Mouse (Mus musculus) embryonic facial prominence, embryonic 14.5 days (tissue): ENCODE data around the gene Negr1. TPM values are rescaled to one million over a fixed set of nuclear protein-coding genes. Genes with fewer than 3 reads are reported as not detected.
A peak's percentile ranks its signal among the peaks of the same experiment; 100 is the strongest.

Experiments used
- ATAC-seq: fragments of 200-750 bp; cut with Nextera tagmentation; 2 replicates; pipeline ENCODE4 v1.8.0; 2017; ENCODE audit warnings: low read depth, moderate number of reproducible peaks, moderate TSS enrichment
- DNase-seq: peaks from one replicate; pipeline ENCODE4 v3.0.0-alpha.2; 2015; ENCODE audit warnings: low spot score
- H3K27ac ChIP-seq: fragments of 300-500 bp; sonication (generic); replicated peaks from 2 replicates; pipeline ENCODE4 v1.5.1; 2014; ENCODE audit warnings: low read depth, mild to moderate bottlenecking, low read length, moderate library complexity
- H3K27me3 ChIP-seq: fragments of 300-500 bp; sonication (generic); replicated peaks from 2 replicates; pipeline ENCODE4 v1.6.1; 2014; ENCODE audit warnings: low read length; ENCODE audit not compliant: control insufficient read depth, insufficient read depth
- H3K36me3 ChIP-seq: fragments of 300-500 bp; sonication (generic); 2 replicates; pipeline ENCODE4 v1.6.1; 2014; ENCODE audit warnings: low read length, mixed read lengths; ENCODE audit not compliant: control insufficient read depth, insufficient read depth
- H3K4me1 ChIP-seq: fragments of 300-500 bp; sonication (generic); 2 replicates; pipeline ENCODE4 v1.6.1; 2014; ENCODE audit warnings: antibody characterized with exemption, low read length; ENCODE audit not compliant: control insufficient read depth, insufficient read depth
- H3K4me2 ChIP-seq: fragments of 300-500 bp; sonication (generic); 2 replicates; pipeline ENCODE4 v1.6.1; 2014; ENCODE audit warnings: low read depth, mild to moderate bottlenecking, low read length, moderate library complexity, mixed read lengths
- H3K4me3 ChIP-seq: fragments of 300-500 bp; sonication (generic); 2 replicates; pipeline ENCODE4 v1.5.1; 2014; ENCODE audit warnings: low read depth, mild to moderate bottlenecking, low read length
- H3K9ac ChIP-seq: fragments of 300-500 bp; sonication (generic); 2 replicates; pipeline ENCODE4 v1.6.1; 2014; ENCODE audit warnings: low read depth, mild to moderate bottlenecking, low read length, moderate library complexity, mixed read lengths
- H3K9me3 ChIP-seq: fragments of 300-500 bp; sonication (generic); 2 replicates; pipeline ENCODE4 v1.6.1; 2016; ENCODE audit warnings: low read length; ENCODE audit not compliant: control insufficient read depth
- WGBS: fragments of 180-500 bp; shearing (Covaris S2); extraction: QIAGEN DNeasy Blood & Tissue Kit; methylation state at CpG from one replicate; pipeline ENCODE4 v1.1.7; 2014; 5-methylcytosine and 5-hydroxymethylcytosine counted together
- polyA plus RNA-seq: library from polyadenylated mRNA; unstranded; fragments of >200 nt; fragmentation: Nextera tagmentation; extraction: Ambion mirVana; gene quantifications from 2 replicates; pipeline ENCODE4 v1.2.1, GENCODE M21; 2014

Gene Negr1
- polyA plus RNA-seq, 1 experiment from 2014 or later = 7.6 TPM

- H3K36me3 ChIP-seq = no peaks in the 10 kb centered on the region
- ATAC-seq = no peak
- peak; percentile 23 for DNase-seq
- H3K27me3 ChIP-seq = no peaks in the 10 kb centered on the region
- 58% methylated on average over 2 of the region's 2 CpGs for WGBS
- no peak overlapping the region for H3K27ac ChIP-seq
- H3K4me2 ChIP-seq = no peak overlapping the region
- H3K9ac ChIP-seq = no peak overlapping the region
- no peaks in the 10 kb centered on the region for H3K9me3 ChIP-seq
- H3K4me1 ChIP-seq = no peaks in the 10 kb centered on the region
- H3K4me3 ChIP-seq = no peak overlapping the region
Measured at GRCm38 (mm10) chr3:156848385-156848784, 286.8 kb downstream of the Negr1 start.

GRCm38 (mm10) chr3:156851921-156852320 is 290.3 kb downstream of the Negr1 start:
- Histone ChIP-seq H3K4me3 (no peak overlapping the region), H3K27me3 (no peaks in the 10 kb centered on the region), H3K4me2 (no peak overlapping the region), H3K9ac (no peak overlapping the region), H3K4me1 (no peaks in the 10 kb centered on the region), H3K36me3 (no peaks in the 10 kb centered on the region), H3K9me3 (no peaks in the 10 kb centered on the region), H3K27ac (no peak overlapping the region)
- ATAC-seq (no peak), DNase-seq (no peak)
- 62% methylated on average over 3 of the region's 3 CpGs for WGBS

- Histone ChIP-seq H3K4me3 (no peak overlapping the region), H3K27me3 (no peaks in the 10 kb centered on the region), H3K4me2 (no peak overlapping the region), H3K9ac (no peak overlapping the region), H3K9me3 (no peaks in the 10 kb centered on the region), H3K36me3 (no peaks in the 10 kb centered on the region), H3K27ac (no peak overlapping the region), H3K4me1 (no peaks in the 10 kb centered on the region)
- DNase-seq = peak; percentile 83
- WGBS = 37% methylated on average over 3 of the region's 3 CpGs
- ATAC-seq = peak; percentile 73
Measured at GRCm38 (mm10) chr3:156870239-156870921, 308.8 kb downstream of the Negr1 start.

GRCm38 (mm10) chr3:156870922-156871257 is 309.3 kb downstream of the Negr1 start:
- Histone ChIP-seq H3K4me1 (no peaks in the 10 kb centered on the region), H3K4me2 (no peak overlapping the region), H3K4me3 (no peak overlapping the region), H3K36me3 (no peaks in the 10 kb centered on the region), H3K9ac (no peak overlapping the region), H3K27ac (no peak overlapping the region), H3K27me3 (no peaks in the 10 kb centered on the region), H3K9me3 (no peaks in the 10 kb centered on the region)
- ATAC-seq (peak; percentile 46), DNase-seq (peak; percentile 70)
- WGBS = 37% methylated on average over 2 of the region's 2 CpGs

GRCm38 (mm10) chr3:156871641-156872196 is 310.1 kb downstream of the Negr1 start:
- H3K4me3 ChIP-seq = no peak overlapping the region
- 76% methylated on average over 6 of the region's 6 CpGs for WGBS
- H3K36me3 ChIP-seq = no peaks in the 10 kb centered on the region
- H3K27me3 ChIP-seq = no peaks in the 10 kb centered on the region
- H3K4me2 ChIP-seq = no peak overlapping the region
- H3K4me1 ChIP-seq = no peaks in the 10 kb centered on the region
- ATAC-seq = no peak
- DNase-seq = no peak
- no peak overlapping the region for H3K9ac ChIP-seq
- no peak overlapping the region for H3K27ac ChIP-seq
- H3K9me3 ChIP-seq = no peaks in the 10 kb centered on the region

GRCm38 (mm10) chr3:156876551-156876950 is 315.0 kb downstream of the Negr1 start:
- DNase-seq (no peak), ATAC-seq (no peak)
- 79% methylated on average over 1 of the region's 1 CpGs for WGBS
- Histone ChIP-seq H3K9ac (no peak overlapping the region), H3K4me1 (no peaks in the 10 kb centered on the region), H3K4me2 (no peak overlapping the region), H3K4me3 (no peak overlapping the region), H3K27me3 (no peaks in the 10 kb centered on the region), H3K27ac (no peak overlapping the region), H3K9me3 (0 out of 2 replicates have a peak, but pooled peaks cover 4% of the 10 kb centered on the region), H3K36me3 (no peaks in the 10 kb centered on the region)

- Histone ChIP-seq H3K9me3 (0 out of 2 replicates have a peak, but pooled peaks cover 4% of the 10 kb centered on the region), H3K36me3 (no peaks in the 10 kb centered on the region), H3K9ac (no peak overlapping the region), H3K4me3 (no peak overlapping the region), H3K27ac (no peak overlapping the region), H3K4me2 (no peak overlapping the region), H3K4me1 (no peaks in the 10 kb centered on the region), H3K27me3 (no peaks in the 10 kb centered on the region)
- WGBS = 64% methylated on average over 3 of the region's 3 CpGs
- DNase-seq (no peak), ATAC-seq (no peak)
Measured at GRCm38 (mm10) chr3:156882129-156882528, 320.5 kb downstream of the Negr1 start.

GRCm38 (mm10) chr3:156883873-156884272 is 322.3 kb downstream of the Negr1 start:
- DNase-seq (no peak), ATAC-seq (no peak)
- 87% methylated on average over 1 of the region's 1 CpGs for WGBS

GRCm38 (mm10) chr3:156885689-156886088 is 324.1 kb downstream of the Negr1 start:
- H3K27me3 ChIP-seq = no peaks in the 10 kb centered on the region
- no peak overlapping the region for H3K4me3 ChIP-seq
- DNase-seq (no peak), ATAC-seq (no peak)
- H3K9me3 ChIP-seq = no peaks in the 10 kb centered on the region
- WGBS = 92% methylated on average over 1 of the region's 1 CpGs
- no peak overlapping the region for H3K9ac ChIP-seq
- H3K4me2 ChIP-seq = no peak overlapping the region
- no peak overlapping the region for H3K27ac ChIP-seq
- H3K36me3 ChIP-seq = no peaks in the 10 kb centered on the region
- no peaks in the 10 kb centered on the region for H3K4me1 ChIP-seq

More at GRCm38 (mm10) chr3:156883873-156884272, 322.3 kb downstream of the Negr1 start:
- Histone ChIP-seq H3K27me3 (no peaks in the 10 kb centered on the region), H3K4me3 (no peak overlapping the region), H3K4me1 (no peaks in the 10 kb centered on the region), H3K9me3 (no peaks in the 10 kb centered on the region), H3K4me2 (no peak overlapping the region), H3K9ac (no peak overlapping the region), H3K36me3 (no peaks in the 10 kb centered on the region), H3K27ac (no peak overlapping the region)
